Comparison of ENCODE assay signal across 13 mouse cellular contexts in the genomic region with DNA sequence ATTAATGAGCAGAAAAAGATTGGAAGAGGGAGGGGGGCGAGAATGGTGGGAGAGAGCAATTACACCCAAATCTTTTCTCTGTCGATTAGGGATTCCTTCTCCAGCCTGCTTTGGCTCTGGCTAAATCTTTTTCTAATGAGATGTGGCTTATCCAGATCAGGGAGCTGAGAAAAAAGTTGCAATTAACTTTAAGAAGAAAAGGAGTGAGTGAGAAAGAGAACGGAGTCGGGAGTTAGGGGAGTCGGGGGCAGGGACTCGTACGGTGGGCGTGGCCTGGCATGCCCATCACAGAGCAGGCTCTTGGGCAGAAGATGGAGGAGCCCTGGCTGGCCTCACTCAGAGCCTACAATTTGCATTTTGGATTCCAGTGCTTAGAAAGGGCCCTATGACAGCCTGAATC. TPM values are rescaled to one million over a fixed set of nuclear protein-coding genes. Genes with fewer than 3 reads are reported as not detected.
A peak's percentile ranks its signal among the peaks of the same experiment; 100 is the strongest.
DNase-seq lines count a peak whose midpoint lies in the region; ATAC-seq and TF ChIP-seq lines count a peak whose summit lies in the region.
"Had no signal": no experiment of that assay in that cellular context is flagged by ENCODE, and none has a peak within 500 bp of the region (broad histone marks: within the 10 kb centered on the region; RNA-seq: fewer than 3 reads in every experiment).

No protein-coding gene starts in this region.

- 0 out of 2 replicates have a peak overlapping the region, but pooled peaks have one; percentile 12 for H3K9ac ChIP-seq in kidney, embryonic 14.5 days (ENCODE audit: low read depth, low read length)
- no peak overlapping the region for H3K9ac ChIP-seq in embryonic facial prominence, embryonic 12.5 days
- no peak overlapping the region for H3K9ac ChIP-seq in hindbrain, embryonic 16.5 days (ENCODE audit: low read depth, low read length)
- no peak overlapping the region for H3K9ac ChIP-seq in midbrain, postnatal 0 days (replicated peaks; ENCODE audit: low read length, poor library complexity, severe bottlenecking)
- H3K9ac ChIP-seq: liver, embryonic 12.5 days had no signal

- H3K4me1 ChIP-seq in kidney, embryonic 14.5 days (ENCODE audit: control insufficient read depth, insufficient read depth, low read length): peaks cover 8% of the 10 kb centered on the region; the same call in 1 of the 2 replicates
- peaks cover 32% of the 10 kb centered on the region for H3K4me1 ChIP-seq in embryonic facial prominence, embryonic 12.5 days
- H3K4me1 ChIP-seq in hindbrain, embryonic 16.5 days (ENCODE audit: control insufficient read depth, insufficient read depth, low read depth, low read length): peaks cover 2% of the 10 kb centered on the region; the same call in 1 of the 2 replicates
- H3K4me1 ChIP-seq in midbrain, postnatal 0 days (ENCODE audit: insufficient read depth, low read length): no peaks in the 10 kb centered on the region

- H3K27me3 ChIP-seq in kidney, embryonic 14.5 days (ENCODE audit: control insufficient read depth, insufficient read depth, low read length): no peaks in the 10 kb centered on the region
- 0 out of 2 replicates have a peak, but pooled peaks cover 7% of the 10 kb centered on the region for H3K27me3 ChIP-seq in embryonic facial prominence, embryonic 12.5 days
- no peaks in the 10 kb centered on the region; the same call in none of the 2 replicates for H3K27me3 ChIP-seq in hindbrain, embryonic 16.5 days (replicated peaks; ENCODE audit: control insufficient read depth, insufficient read depth, low read length)
- 0 out of 2 replicates have a peak, but pooled peaks cover 4% of the 10 kb centered on the region for H3K27me3 ChIP-seq in midbrain, postnatal 0 days (ENCODE audit: insufficient read depth, low read length)

- H3K27ac ChIP-seq in kidney, embryonic 14.5 days (ENCODE audit: low read depth, low read length): no peak overlapping the region
- H3K27ac ChIP-seq in embryonic facial prominence, embryonic 12.5 days: no peak overlapping the region
- H3K27ac ChIP-seq in hindbrain, embryonic 16.5 days (ENCODE audit: low read depth, low read length): no peak overlapping the region
- H3K27ac ChIP-seq in midbrain, postnatal 0 days (ENCODE audit: low read depth, low read length): no peak overlapping the region
- H3K27ac ChIP-seq: layer of hippocampus, adult 2 months; liver, embryonic 12.5 days had no signal

- TF ChIP-seq CTCF in midbrain, postnatal 0 days (IDR thresholded peaks at IDR 0.05): peak; percentile 2; the same call in 1 of the 2 replicates

- 10% methylated on average over 8 of the region's 8 CpGs for WGBS in kidney, embryonic 14.5 days
- 7% methylated on average over 8 of the region's 8 CpGs for WGBS in embryonic facial prominence, embryonic 12.5 days
- 5% methylated on average over 8 of the region's 8 CpGs for WGBS in hindbrain, embryonic 16.5 days
- 4% methylated on average over 8 of the region's 8 CpGs for WGBS in midbrain, postnatal 0 days

- ATAC-seq in kidney, embryonic 14.5 days (ENCODE audit: low FRiP score, low TSS enrichment): no peak
- no peak for ATAC-seq in embryonic facial prominence, embryonic 12.5 days (ENCODE audit: insufficient number of reproducible peaks, insufficient read depth, low FRiP score, low TSS enrichment)
- ATAC-seq in hindbrain, embryonic 16.5 days: no peak; the same call in 1 of the 2 replicates
- no peak for ATAC-seq in midbrain, postnatal 0 days (ENCODE audit: low FRiP score)
- ATAC-seq: liver, embryonic 12.5 days had no signal

- no peak overlapping the region for H3K4me3 ChIP-seq in kidney, embryonic 14.5 days (ENCODE audit: low read length)
- H3K4me3 ChIP-seq in embryonic facial prominence, embryonic 12.5 days: peak overlapping the region; percentile 6; the same call in 1 of the 2 replicates
- no peak overlapping the region for H3K4me3 ChIP-seq in hindbrain, embryonic 16.5 days (ENCODE audit: low read length)
- no peak overlapping the region for H3K4me3 ChIP-seq in midbrain, postnatal 0 days (ENCODE audit: low read depth, low read length)
- H3K4me3 ChIP-seq: layer of hippocampus, adult 2 months; liver, embryonic 12.5 days had no signal

- H3K36me3 ChIP-seq in kidney, embryonic 14.5 days (ENCODE audit: control insufficient read depth, insufficient read depth, low read length): no peaks in the 10 kb centered on the region
- H3K36me3 ChIP-seq in embryonic facial prominence, embryonic 12.5 days: no peaks in the 10 kb centered on the region
- no peaks in the 10 kb centered on the region for H3K36me3 ChIP-seq in hindbrain, embryonic 16.5 days (ENCODE audit: control insufficient read depth, insufficient read depth, low read length)
- H3K36me3 ChIP-seq in midbrain, postnatal 0 days (ENCODE audit: insufficient read depth, low read length): no peaks in the 10 kb centered on the region
- H3K36me3 ChIP-seq: liver, embryonic 12.5 days had no signal

- peak overlapping the region; percentile 31 for H3K4me2 ChIP-seq in kidney, embryonic 14.5 days (replicated peaks; ENCODE audit: low read depth, low read length)
- H3K4me2 ChIP-seq in embryonic facial prominence, embryonic 12.5 days (replicated peaks): peak overlapping the region; percentile 28; the same call in 1 of the 2 replicates
- peak overlapping the region; percentile 11; the same call in 1 of the 2 replicates for H3K4me2 ChIP-seq in hindbrain, embryonic 16.5 days (ENCODE audit: low read length)
- 0 out of 2 replicates have a peak overlapping the region, but pooled peaks have one; percentile 4 for H3K4me2 ChIP-seq in midbrain, postnatal 0 days (ENCODE audit: low read depth, low read length, poor library complexity, severe bottlenecking)
- H3K4me2 ChIP-seq: liver, embryonic 12.5 days had no signal

- H3K9me3 ChIP-seq in kidney, embryonic 14.5 days (ENCODE audit: control insufficient read depth, low read length): no peaks in the 10 kb centered on the region
- no peaks in the 10 kb centered on the region for H3K9me3 ChIP-seq in embryonic facial prominence, embryonic 12.5 days
- no peaks in the 10 kb centered on the region for H3K9me3 ChIP-seq in hindbrain, embryonic 16.5 days (ENCODE audit: control insufficient read depth, low read length)
- no peaks in the 10 kb centered on the region for H3K9me3 ChIP-seq in midbrain, postnatal 0 days (ENCODE audit: low read length)
- H3K9me3 ChIP-seq: liver, embryonic 12.5 days had no signal

- DNase-seq in kidney, adult 9 months: no peak
- peak; percentile 13 for DNase-seq in midbrain, postnatal 0 days (ENCODE audit: low spot score)
- DNase-seq in thymus, postnatal 36 days: no peak
- DNase-seq in urinary bladder, postnatal 10 days (ENCODE audit: low spot score): no peak
- DNase-seq in gastrocnemius, adult 18-20 months (ENCODE audit: low spot score): no peak
- DNase-seq: right cerebral cortex, postnatal 25 days had no signal

RNA-seq across cellular contexts. Expression of gene Emx2, which starts 35.8 kb away (rescaled TPM):
- 40.5 and 43.6 TPM in 2 replicates for polyA plus RNA-seq in kidney, embryonic 14.5 days (2014; fragmentation: Nextera tagmentation; extraction: Ambion mirVana)
- polyA plus RNA-seq in embryonic facial prominence, embryonic 12.5 days (2016; fragmentation: Nextera tagmentation; extraction: Ambion mirVana): 20.6 and 23.7 TPM in 2 replicates
- 0.95 TPM in 1 of 2 replicates, not detected in the other for polyA plus RNA-seq in hindbrain, embryonic 16.5 days (2015; fragmentation: Nextera tagmentation; extraction: Ambion mirVana)
- total RNA-seq in midbrain, postnatal 0 days (2014; rRNA removed): 6.1 and 6.6 TPM in 2 replicates
- polyA plus RNA-seq in midbrain, postnatal 0 days (2015; fragmentation: Nextera tagmentation; extraction: Ambion mirVana): 10.3 and 10.5 TPM in 2 replicates
- total RNA-seq in gastrocnemius, adult 18-20 months (2021): 1 to 10 TPM; 1.1 to 1.3 TPM
- total RNA-seq: megakaryocyte-erythroid progenitor cell, adult 5-6 weeks had no signal
- polyA plus RNA-seq: heart, embryonic 16.5 days had no signal
